Mouse (Mus musculus) lung, postnatal 4 days (tissue): Measurements from ENCODE around the gene Dvl1.
A peak's percentile ranks its signal among the peaks of the same experiment; 100 is the strongest.

Experiments used
- DNase-seq, 2 experiments: peaks; one replicate each; pipeline ENCODE4 v3.0.0; 2021

Dvl1 gene

DNA sequence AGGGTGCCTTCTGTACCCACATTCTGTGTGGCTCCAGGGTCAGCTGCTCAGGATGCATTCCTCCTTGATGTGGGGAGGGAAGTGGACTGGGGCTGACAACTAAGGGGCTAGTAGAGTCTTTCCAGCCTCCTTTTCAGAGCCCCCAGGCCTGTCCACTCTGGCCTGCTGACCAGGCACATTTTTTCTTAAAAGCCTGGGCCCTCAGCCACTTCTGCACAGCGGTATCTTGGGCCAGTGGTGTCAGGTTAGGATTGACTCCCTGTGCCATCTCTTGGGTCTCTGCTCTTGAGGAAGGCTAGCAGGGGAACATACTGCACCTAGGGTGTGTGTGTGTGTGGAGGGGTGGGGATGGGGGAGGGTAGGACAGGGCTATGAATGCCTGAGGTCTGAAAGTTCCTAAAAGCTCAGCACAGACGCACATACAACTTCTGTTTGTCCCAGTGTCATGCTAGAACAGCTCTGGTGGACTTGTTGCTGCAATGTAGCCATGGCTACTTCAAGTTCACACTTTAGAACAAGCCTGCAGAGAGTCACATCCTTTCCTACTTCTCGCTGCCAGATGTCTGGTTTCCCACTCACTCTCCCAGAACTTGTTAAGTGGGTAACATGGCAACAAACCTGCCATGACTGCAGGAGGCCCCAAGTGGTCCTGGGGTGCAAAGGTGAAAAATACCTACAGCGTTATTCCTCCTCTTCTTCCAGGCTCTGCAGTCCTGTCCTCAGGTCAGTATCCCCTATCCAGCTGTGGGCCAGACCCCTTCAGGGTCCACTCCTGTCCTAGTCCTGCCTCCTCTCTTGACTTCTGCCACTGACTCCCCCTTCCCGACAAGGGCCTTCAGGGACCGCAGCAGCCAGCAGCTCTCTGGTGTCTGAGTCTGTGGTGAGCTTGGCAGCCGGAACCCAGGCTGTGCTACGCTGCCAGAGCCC is 6.9 kb upstream of the Dvl1 start:
- DNase-seq: peak in 1 of 2 experiments; percentile 42

DNA sequence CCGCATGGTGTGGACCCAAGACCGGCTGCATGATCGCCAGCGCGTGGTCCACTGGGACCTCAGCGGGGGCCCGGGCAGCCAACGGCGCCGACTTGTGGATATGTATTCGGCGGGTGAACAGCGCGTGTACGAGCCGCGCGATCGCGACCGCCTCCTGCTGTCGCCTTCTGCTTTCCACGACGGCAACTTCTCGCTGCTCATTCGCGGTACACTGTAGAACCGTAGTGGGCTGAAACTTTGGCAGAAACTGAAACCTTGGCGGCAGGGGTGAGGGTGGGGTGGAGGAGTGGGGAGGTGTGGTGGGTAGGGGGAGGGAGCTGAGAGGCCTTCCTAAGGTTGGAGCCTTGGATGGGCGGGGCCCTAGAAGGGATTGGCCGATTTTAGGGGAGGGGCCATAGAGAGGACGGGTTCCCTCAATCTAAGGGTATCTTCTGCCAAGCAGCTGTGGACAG is 6.2 kb upstream of the Dvl1 start:
- peak; percentile 80 to 85 for DNase-seq

DNA sequence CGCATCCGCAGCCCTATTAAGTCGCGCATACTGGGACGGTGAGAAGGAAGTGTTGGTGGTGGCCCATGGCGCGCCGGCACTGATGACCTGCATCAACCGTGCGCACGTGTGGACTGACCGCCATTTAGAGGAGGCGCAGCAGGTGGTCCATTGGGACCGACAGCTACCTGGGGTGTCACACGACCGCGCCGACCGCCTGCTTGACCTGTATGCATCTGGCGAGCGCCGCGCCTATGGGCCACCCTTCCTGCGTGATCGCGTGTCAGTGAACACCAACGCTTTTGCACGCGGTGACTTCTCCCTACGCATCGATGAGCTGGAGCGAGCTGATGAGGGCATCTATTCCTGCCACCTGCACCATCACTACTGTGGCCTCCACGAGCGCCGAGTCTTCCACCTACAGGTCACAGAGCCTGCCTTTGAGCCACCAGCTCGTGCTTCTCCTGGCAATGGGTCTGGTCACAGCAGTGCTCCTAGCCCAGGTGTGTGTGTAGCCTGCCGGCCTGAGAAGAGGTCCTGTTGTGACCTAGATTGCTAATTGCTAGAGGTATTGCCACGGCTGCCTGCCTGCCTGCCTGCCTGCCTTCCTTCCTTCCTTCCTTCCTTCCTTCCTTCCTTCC is 5.4 kb upstream of the Dvl1 start:
- peak in 1 of 2 experiments; percentile 37 for DNase-seq

DNA sequence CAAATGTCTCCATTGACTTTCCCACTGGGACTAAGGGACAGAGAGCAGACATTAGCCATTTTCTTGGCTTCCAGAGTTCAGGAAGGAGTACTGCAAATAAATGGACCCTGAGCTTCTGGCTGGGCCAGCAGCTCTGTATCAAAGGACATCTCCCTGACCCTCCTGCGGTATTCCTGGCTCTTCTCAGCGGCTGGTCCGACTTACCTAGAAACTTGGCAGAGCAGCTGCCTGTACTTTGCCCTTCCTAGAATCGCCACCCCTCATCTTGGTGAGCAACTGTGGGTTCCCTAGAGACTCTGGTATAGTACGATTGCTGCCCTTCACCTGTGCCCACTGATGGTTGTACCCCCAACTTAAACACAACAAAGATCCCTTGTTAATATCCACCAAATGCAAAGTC is 4.0 kb upstream of the Dvl1 start:
- DNase-seq: peak in 1 of 2 experiments; percentile 9

DNA sequence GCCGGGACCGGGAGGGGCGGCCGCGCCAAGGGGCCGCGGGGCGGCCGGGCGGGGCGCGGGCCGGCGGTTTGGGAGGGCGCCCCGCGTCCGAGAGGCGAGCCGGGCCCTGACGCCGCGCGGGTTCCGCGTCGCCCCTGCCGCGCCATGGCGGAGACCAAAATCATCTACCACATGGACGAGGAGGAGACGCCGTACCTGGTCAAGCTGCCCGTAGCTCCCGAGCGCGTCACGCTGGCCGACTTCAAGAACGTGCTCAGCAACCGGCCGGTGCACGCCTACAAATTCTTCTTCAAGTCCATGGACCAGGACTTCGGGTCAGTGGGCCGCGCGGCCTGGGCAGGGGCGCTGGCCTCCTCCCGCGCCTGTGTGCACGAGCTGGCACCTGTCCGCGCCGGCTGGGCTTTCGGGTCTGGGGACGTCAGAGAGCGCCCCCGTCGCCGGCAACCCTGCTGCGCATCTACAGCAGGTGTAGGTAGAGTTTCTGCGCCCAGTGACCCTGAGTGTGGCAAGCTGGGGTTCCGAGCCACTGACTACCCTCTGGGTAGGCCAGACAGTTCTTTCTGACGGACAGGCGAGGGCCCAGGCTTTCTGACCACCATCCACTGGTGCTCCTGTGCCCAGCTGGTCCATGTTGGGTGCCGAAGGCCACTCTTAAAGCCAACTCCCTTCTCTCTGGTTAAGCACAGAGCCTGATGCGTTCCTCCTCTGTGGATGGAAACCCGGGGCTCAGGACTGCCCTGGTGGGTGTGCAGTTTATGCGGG is 570 bp downstream of the Dvl1 start:
- peak in 1 of 2 experiments; percentile 57 for DNase-seq

DNA sequence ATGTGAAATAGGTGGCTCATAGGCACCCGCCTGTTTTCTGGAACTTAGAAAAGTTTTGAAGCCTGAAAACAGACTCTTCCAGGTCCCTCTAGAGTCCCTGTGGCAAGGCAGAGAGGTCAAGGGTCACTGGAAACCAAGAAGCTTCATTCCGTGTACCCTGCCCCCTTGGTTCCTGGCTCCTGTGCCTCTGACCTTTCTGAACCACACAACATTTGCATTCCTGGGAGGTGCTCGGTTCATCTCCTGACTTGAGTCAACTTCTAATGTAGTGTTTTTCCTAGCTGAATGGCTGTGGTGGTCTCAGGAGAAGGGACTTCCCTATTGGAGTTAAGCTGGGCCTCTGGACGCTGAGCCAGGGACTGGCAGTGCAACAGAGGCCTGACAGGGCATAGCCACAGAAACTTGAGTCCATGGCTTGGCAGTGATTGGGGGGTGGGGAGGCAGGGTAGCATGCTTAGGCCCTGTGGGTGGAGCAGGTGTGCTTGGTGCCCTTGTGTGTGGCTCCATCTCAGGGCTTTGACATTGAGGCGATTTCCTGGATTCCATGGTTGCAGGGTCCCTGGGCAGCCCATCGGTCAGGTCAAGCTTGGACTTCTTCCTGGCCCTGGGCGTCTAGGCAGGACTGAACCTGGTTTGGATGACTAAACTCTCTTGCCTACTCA is 1.4 kb downstream of the Dvl1 start:
- peak in 1 of 2 experiments; percentile 20 for DNase-seq

DNA sequence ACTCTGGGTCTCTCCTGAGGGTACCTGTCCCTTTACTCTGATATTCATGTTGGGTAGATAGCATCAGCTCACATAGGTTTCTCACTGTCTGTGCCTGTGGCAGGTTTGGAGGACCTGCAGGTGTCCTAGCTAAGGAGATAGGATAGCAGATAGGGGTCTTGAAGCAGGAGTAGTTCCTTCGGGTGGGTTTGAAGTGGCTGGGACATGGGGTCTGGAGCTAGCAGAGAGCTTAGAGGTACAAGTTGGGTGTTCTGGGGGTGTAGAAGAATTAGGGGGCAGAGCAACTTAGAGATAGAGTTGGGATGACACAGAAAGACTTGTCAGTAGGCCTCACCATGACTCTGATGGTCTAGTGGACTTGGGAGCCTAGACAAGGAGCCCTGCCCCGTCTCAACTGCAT is 2.2 kb downstream of the Dvl1 start:
- DNase-seq: no peak

DNA sequence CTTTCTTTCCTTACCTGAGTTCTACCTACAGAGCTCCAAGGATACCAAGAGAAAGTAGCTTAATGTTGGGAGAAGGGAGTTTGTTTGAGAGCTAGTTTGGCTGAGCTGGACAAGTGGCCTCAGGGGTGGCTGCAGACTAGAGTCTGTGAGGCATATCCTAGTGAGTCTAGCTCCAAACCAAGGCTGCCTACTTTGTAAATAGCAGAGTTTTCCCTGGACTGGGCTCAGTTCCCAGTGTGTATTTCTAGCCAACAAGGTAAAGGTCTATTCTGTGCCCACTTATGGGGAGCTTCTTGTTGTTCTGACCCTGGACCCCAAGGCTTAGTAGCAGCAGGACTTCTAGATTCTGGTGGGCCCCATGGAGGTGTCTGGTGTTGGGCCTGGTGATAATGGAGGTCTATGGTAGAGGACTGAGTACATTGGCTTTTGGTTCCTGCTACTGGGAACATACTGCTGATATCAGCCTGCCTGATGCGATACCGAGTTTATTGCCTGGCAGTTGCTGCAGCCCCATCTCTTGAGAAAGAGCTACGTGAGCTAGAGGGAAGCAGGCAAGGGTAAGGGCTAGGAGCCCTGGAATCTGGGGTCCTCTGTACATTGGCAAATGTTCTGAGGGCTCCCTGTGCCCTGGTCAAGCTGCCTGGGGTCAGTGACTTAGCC is 2.7 kb downstream of the Dvl1 start:
- DNase-seq: no peak

DNA sequence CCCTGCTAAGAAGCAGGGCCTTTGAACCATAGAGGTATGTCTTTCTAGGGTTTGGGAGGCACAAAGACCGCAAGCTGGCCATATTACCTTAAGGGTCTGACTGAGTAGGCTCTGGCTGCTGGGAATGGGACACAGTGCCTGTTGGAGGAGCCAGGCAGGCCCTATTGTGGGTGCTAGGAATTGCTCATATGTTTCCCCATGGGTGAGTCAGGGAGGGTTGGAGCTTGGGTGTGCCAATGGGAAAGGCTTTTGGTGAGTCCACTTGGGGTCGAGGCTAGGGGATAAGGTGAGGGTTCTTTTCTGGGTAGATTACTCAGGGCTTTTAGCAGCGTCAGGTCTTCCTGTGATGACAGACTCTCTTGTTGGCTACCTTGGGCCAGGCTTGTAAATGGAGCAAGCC is 4.2 kb downstream of the Dvl1 start:
- DNase-seq: no peak

DNA sequence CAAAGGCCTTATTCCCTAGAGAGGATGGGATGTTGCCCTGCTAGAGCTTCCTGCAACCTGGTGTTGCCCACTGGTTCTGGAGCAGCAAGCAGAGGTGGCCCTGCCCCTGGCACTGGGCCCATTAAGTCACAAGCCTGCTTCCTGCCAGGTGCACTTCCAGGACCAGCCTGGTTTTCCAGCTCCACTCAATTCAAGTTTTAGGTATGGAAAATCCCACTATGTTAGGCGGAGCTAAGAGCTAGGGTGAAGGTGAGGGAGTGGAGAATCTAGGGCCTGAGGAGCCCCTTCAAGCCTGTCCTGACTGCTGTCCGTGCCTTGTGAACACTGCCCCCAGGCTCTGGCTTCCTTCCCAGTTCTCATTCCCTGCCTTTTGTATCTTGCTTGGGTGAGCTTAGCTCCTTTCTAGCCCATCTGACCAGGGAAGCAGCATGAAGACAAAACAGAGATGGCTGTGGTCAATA is 4.8 kb downstream of the Dvl1 start:
- DNase-seq: peak; percentile 28 to 62

DNA sequence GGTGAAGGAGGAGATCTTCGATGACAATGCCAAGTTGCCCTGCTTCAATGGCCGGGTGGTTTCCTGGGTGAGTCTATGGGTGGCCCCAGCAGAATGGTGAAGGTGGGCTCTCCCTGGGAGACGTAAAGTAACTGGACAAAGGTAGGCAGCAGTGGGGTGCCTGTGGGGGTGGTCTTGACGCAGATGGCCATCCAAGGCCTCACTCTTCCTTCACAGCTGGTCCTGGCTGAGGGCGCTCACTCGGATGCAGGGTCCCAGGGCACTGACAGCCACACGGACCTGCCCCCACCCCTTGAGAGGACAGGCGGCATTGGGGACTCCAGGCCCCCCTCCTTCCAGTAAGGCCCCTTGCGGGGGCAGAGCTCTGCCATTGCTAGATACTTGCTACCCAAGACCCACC is 6.2 kb downstream of the Dvl1 start:
- peak in 1 of 2 experiments; percentile 21 for DNase-seq

DNA sequence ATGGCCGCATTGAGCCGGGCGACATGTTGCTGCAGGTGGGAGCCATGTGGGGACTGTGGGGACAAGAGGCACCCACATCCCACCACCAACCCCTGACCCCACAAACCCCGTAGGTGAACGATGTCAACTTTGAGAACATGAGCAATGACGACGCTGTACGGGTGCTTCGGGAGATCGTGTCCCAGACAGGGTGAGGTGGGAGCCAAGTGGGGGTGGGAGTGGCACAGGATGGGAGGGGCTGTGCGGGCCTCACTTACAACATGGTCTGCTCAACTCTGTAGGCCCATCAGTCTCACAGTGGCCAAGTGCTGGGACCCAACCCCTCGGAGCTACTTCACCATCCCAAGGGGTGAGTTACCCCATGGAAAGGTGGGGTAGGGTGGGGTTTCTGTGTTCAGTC is 7.8 kb downstream of the Dvl1 start:
- no peak for DNase-seq

DNA sequence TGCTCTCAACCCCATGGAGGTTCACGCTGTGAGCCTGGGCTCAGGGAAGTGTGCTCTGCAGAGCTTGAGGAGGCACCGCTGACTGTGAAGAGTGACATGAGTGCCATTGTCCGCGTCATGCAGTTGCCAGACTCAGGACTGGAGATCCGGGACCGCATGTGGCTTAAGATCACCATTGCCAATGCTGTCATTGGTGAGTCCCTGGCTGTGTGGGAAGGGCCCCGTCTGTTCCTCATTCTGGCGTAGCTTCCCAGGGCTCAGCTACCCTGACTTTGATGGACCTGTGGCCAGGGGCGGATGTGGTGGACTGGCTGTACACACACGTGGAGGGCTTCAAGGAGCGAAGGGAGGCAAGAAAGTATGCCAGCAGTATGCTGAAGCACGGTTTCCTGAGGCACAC is 8.9 kb downstream of the Dvl1 start:
- peak in 1 of 2 experiments; percentile 18 for DNase-seq

DNA sequence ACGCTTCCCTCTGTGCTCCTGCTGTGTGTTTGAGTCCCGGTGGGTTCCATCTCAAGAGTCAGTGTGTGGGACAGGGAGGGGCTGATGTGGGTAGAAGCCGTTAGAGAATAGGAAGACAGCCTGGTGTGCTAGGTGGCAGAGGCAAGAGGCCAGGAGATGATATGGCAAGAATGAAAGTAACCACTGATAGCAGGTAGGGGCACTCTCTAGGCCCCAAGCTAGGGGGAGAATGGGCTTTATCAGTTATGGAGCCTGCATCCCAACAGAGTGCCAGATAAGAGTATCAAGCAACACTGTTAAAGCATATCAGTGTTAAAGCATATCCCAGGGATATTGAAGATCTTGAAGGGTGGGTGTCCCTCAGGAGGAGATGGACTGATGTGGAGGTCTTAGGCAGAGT is 9.7 kb downstream of the Dvl1 start:
- no peak for DNase-seq

DNA sequence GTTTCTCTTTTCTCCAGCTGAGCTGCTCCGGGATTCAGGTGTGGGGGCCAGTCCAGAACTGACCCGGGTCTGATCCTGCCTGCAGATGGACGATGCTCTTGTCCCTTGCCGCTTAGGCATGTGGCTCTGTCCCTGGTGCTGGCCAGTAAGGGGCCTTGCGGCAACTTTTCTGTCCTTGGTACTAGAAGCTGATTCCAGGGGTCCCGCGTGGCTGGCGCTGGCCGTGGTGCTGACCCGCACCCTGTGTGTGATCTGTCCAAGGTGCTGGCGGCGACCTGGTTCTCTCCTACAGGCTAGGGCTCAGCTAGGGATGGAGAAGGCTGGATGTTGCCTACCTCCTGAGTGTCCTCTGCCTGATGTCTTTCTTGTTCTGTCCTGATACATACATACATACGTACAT is 12.1 kb downstream of the Dvl1 start:
- peak; percentile 76 to 77 for DNase-seq

DNA sequence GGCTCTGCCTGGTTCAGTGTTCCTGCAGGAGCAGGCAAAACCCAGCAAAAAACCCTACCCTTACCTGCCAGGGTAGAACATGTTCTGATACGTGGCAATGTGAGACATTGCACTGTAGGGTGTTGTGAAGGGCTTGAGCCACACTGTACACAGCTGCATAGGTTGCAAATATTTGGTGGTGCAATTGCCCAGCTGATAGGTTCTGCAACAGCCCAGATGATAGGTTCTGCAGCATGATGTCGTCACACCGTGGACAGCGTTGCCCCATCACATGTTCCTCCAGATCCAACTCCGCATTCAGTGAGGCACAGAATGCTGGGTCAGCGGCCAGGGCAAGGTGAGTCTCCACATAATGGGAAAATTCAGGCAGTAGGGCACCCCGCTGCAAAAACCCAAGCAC is 14.6 kb downstream of the Dvl1 start:
- DNase-seq: peak; percentile 26 to 34

DNA sequence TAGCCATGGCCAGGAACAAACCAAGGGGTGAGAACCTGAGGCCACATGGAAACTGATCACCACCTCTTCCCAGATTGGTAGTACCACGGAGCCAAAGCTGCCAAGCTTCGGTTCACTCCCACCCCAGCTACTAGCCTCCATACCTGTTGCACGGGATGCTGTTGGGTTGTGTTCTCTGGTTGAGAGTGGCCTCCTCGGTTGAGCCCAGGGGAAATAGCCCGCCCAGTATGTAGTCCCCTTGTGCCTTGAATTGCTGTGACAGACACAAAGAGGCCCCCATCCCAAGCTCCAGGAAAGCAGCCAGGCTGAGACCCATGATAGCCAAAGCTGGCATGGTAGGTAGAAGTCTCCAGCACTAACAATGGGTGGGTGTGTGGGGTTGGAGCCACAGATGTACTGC is 15.8 kb downstream of the Dvl1 start, which contains the start of gene Tas1r3:
TSS of gene Tas1r3 (minus strand) at position 362 of the 400 bp plus-strand sequence.
- DNase-seq: peak in 1 of 2 experiments; percentile 17

DNA sequence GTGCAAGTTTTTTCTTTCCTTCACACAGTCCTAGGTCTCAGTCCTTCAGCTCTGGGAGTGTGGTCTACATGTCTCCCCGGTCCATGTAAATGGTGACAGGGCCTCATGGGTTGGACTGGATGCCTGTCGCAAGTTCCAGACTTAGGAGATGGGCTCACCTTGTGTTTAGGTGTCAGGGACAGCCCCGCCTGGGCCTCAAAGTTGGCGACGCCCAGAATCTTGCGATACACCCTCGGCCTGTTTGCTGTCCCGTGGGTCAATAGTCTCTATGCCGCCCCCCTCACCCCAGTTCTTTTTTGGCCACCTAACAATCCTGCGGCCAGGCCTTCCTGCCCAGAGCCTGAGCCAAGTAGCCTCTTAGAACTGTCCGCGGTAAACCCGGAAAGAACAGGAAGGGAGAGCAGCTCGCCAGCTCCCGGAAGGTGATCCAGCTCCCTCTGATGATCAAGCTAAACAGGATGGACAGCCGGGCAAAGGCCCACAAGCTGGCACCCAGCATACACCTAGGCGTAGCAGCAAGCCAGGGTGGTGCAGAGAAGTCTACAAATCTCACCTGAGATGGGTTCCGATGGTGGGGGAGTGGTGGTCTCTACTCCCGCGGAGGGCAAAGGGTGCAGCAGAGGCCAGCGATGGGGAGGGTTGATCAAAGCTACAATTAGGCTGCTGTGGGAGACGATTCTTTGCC is 21.6 kb downstream of the Dvl1 start:
- DNase-seq: peak; percentile 25 to 46

DNA sequence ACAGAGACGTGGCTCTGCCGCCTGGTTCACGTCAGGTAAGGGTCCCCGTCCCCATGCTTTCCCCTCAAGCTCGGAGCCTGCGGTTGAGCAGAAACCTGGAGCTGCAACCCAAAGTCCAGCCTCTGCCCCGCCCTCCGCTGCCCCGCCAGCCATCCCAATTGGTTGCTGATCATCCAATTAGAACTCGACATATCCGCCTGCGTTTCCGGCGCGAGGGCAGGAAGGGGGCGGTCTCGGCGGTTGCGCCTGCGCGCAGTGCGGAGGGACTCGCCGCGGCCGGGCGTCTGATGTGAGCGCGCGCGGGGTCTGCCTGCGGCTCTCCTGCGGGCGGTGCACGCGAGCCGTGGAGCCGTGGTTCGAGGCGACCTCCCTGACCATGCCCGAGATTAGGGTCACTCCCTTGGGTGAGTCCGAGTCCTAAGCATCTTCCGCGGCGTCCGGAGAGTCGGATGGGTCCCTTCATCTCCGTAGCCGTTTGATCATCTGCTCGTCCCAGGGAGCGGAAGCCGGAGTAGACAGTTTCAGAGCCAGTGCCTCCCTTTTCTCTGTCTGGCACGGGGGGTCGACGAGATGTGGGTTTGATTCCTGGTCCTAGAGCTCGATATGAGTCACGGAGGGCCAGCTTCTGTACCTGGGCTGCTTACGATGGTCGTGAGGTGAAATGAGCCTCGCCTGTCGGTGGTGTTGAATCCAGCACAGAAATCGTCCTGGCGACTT is 22.3 kb downstream of the Dvl1 start, which contains the start of the genes Cptp and Ints11:
TSS of gene Cptp (minus strand) at position 124 of the 717 bp plus-strand sequence.
TSS of gene Ints11 (plus strand) at position 230 of the 717 bp plus-strand sequence.
- DNase-seq: peak; percentile 98

DNA sequence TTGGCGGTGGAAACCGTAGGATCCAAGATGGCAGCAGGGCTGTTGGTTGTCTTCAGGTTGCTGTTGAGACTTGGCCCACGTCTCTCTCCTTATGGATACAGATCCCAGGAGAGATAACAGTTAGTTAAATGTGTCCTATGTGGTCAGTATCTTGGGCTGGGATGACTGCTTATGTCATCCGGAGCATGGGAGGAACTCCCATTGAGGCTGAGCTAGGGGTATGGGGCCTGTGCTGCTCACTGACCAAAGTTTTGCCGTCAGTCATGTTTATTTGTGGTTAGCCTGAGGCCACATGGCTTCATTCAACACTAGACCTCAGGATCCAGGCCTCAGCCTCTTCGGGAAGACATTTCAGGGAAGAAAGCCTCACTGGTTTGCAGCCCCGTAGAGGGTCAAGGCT is 24.2 kb downstream of the Dvl1 start:
- DNase-seq: no peak
